Mouse (Mus musculus) myocyte (in vitro differentiated cells): Measurements from ENCODE around the gene Atl2. TPM values are rescaled to one million over a fixed set of nuclear protein-coding genes. Genes with fewer than 3 reads are reported as not detected.

Experiments used
- H3K27me3 ChIP-seq: one replicate; pipeline ENCODE4 v1.6.1; 2011; ENCODE audit not compliant: control insufficient read depth, insufficient read depth, insufficient read length
- H3K36me3 ChIP-seq: one replicate; pipeline ENCODE4 v1.6.1; 2011; ENCODE audit not compliant: control insufficient read depth, insufficient read depth
- H3K4me2 ChIP-seq: one replicate; pipeline ENCODE4 v1.6.1; 2011; ENCODE audit warnings: low read depth, control low read depth
- H3K4me3 ChIP-seq: one replicate; pipeline ENCODE4 v1.5.1; 2011; ENCODE audit warnings: mild to moderate bottlenecking, control low read depth, moderate library complexity
- H3K79me2 ChIP-seq: one replicate; pipeline ENCODE4 v1.6.1; 2011; ENCODE audit not compliant: control insufficient read depth, insufficient read depth
- H3ac ChIP-seq: one replicate; pipeline ENCODE4 v1.6.1; 2011; ENCODE audit not compliant: control insufficient read depth, insufficient read length
- CEBPB ChIP-seq: IDR thresholded peaks from 2 replicates; pipeline ENCODE4 v1.6.1; 2011; ENCODE audit warnings: mild to moderate bottlenecking, moderate library complexity; ENCODE audit not compliant: poor library complexity, insufficient read depth, severe bottlenecking
- E2F4 ChIP-seq: IDR thresholded peaks from one replicate; pipeline ENCODE4 v1.6.1; 2011; ENCODE audit warnings: mild to moderate bottlenecking, control low read depth, moderate library complexity; ENCODE audit not compliant: insufficient read depth
- MAX ChIP-seq: IDR thresholded peaks from one replicate; pipeline ENCODE4 v1.6.1; 2011; ENCODE audit warnings: low read depth, mild to moderate bottlenecking, control low read depth
- MYOD1 ChIP-seq, 3 experiments: IDR thresholded peaks; one replicate each; pipeline ENCODE4 v1.6.1; 2011; ENCODE audit warnings: control low read depth in 2 of 3, low read depth in 2 of 3, mild to moderate bottlenecking in 2 of 3, moderate library complexity in 1 of 3; ENCODE audit not compliant: insufficient read length in 2 of 3, control insufficient read depth in 1 of 3
- MYOG ChIP-seq, 3 experiments: IDR thresholded peaks; one replicate each; pipeline ENCODE4 v1.6.1; 2011; ENCODE audit warnings: control low read depth in 2 of 3, low read depth in 2 of 3, mild to moderate bottlenecking in 2 of 3; ENCODE audit not compliant: insufficient read length in 2 of 3, control insufficient read depth in 1 of 3, insufficient read depth in 1 of 3
- POLR2A ChIP-seq: IDR thresholded peaks from one replicate; pipeline ENCODE4 v1.6.1; 2011; ENCODE audit warnings: low read depth, mild to moderate bottlenecking, control low read depth, moderate library complexity; ENCODE audit not compliant: insufficient read length
- REST ChIP-seq: IDR thresholded peaks from one replicate; pipeline ENCODE4 v1.6.1; 2011; ENCODE audit warnings: mild to moderate bottlenecking, control low read depth, moderate library complexity; ENCODE audit not compliant: insufficient read depth, insufficient read length
- SRF ChIP-seq: IDR thresholded peaks from one replicate; pipeline ENCODE4 v1.6.1; 2011; ENCODE audit warnings: low read depth; ENCODE audit not compliant: control insufficient read depth, insufficient read length
- TCF12 ChIP-seq: IDR thresholded peaks from one replicate; pipeline ENCODE4 v1.6.1; 2011; ENCODE audit warnings: mild to moderate bottlenecking, control low read depth; ENCODE audit not compliant: poor library complexity, insufficient read depth, severe bottlenecking
- TCF3 ChIP-seq: IDR thresholded peaks from one replicate; pipeline ENCODE4 v1.6.1; 2011; ENCODE audit warnings: low read depth, control low read depth; ENCODE audit not compliant: insufficient read length
- USF1 ChIP-seq: IDR thresholded peaks from one replicate; pipeline ENCODE4 v1.6.1; 2011; ENCODE audit warnings: low read depth, mild to moderate bottlenecking, control low read depth, moderate library complexity
- polyA plus RNA-seq: library from polyadenylated mRNA; unstranded; fragments of >200 nt; fragmentation: generic; extraction: Trizol; gene quantifications from one replicate; pipeline ENCODE4 v1.2.1, GENCODE M21; 2012; ENCODE audit warnings: missing spikeins

The Atl2 gene
- polyA plus RNA-seq, 1 experiment: 13.9 TPM

DNA sequence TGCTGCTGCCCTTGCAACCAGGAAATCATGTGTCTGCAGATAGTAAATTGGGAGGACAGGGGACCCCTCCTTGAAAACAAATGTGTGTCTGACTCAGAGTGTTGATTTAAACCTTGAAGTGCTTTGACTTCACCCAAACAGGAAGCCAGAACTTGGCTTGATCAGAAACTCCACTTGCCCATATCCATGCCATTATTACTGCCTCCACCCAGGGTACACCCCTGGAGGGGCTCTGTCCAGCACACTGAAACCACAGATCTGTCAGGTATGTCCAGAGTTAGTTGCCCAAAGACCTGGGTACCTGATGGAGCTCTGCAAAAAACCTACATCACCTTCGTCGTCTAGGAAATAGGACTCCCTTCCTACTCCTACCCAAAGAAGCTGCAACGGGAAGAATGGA lies 77.0 kb downstream of the Atl2 start:
- TF ChIP-seq TCF12 (no peak), REST (no peak), SRF (no peak)
- Histone ChIP-seq H3ac (no peak overlapping the region), H3K4me3 (no peak overlapping the region), H3K4me2 (no peak overlapping the region), H3K27me3 (no peaks in the 10 kb centered on the region), H3K79me2 (no peaks in the 10 kb centered on the region), H3K36me3 (no peaks in the 10 kb centered on the region)

GRCm38 (mm10) chr17:79817995-79818394 lies 77.9 kb downstream of the Atl2 start:
- Histone ChIP-seq H3K27me3 (no peaks in the 10 kb centered on the region), H3K4me3 (no peak overlapping the region), H3ac (no peak overlapping the region), H3K36me3 (no peaks in the 10 kb centered on the region), H3K79me2 (no peaks in the 10 kb centered on the region), H3K4me2 (no peak overlapping the region)
- TF ChIP-seq MAX (no peak), MYOD1 (IDR thresholded peaks at IDR 0.05; ENCODE audit: control insufficient read depth in 1 of 3, insufficient read length in 2 of 3, low read depth in 2 of 3) (no peak), SRF (no peak), USF1 (no peak), POLR2A (no peak), E2F4 (no peak)

DNA sequence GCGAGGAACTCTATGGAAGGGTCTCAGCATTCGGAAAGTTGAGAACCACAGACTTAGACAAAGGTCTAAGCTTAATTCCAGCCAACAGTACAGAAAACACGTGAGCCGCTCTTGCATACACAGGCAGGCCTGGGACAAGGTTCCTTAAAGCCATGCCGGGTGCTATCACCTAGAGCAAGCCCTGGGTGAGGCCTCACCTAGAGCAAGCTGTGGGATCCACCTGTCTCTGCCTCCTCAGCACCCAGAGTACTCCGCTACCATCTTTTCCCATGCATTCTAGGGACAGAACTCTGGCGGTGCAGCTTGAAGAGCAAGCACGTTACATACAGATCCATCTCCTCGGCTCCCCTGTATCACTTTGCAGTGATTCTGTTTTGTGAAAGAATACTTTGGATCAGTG lies 78.4 kb downstream of the Atl2 start:
- no peak overlapping the region for H3K4me2 ChIP-seq
- H3K27me3 ChIP-seq: no peaks in the 10 kb centered on the region
- no peak overlapping the region for H3ac ChIP-seq
- H3K79me2 ChIP-seq: no peaks in the 10 kb centered on the region
- TF ChIP-seq POLR2A (no peak), CEBPB (no peak), TCF12 (no peak), TCF3 (no peak), REST (no peak), MAX (no peak), USF1 (no peak), E2F4 (no peak), SRF (no peak), MYOD1 (IDR thresholded peaks at IDR 0.05; ENCODE audit: control insufficient read depth in 1 of 3, insufficient read length in 2 of 3, low read depth in 2 of 3) (no peak), MYOG (IDR thresholded peaks at IDR 0.05; ENCODE audit: control insufficient read depth in 1 of 3, insufficient read depth in 1 of 3, insufficient read length in 2 of 3, low read depth in 2 of 3) (no peak)
- H3K36me3 ChIP-seq: no peaks in the 10 kb centered on the region
- no peak overlapping the region for H3K4me3 ChIP-seq

DNA sequence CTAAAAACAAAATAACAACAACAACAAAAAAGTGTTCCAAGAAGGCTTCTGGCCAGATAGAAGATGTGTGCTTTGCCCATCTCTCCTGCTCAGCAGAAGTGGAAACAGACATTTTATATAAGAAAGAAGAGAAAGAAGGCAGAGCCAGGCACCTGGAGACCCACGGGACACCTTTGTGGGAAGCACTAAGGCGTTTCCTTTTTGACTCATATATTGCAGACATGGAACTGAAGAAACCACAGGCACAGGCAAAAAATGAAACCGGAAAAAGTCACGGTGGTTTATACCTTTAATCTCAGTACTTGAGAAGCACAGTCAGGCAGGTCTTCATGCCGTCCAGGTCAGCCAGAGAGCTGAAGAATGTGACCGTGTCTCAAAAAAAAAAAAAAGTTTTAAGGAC lies 79.0 kb downstream of the Atl2 start:
- TF ChIP-seq MYOG (IDR thresholded peaks at IDR 0.05; ENCODE audit: control insufficient read depth in 1 of 3, insufficient read depth in 1 of 3, insufficient read length in 2 of 3, low read depth in 2 of 3) (no peak), REST (no peak), TCF12 (no peak), SRF (no peak), CEBPB (no peak), MAX (no peak), USF1 (no peak)
- Histone ChIP-seq H3K79me2 (no peaks in the 10 kb centered on the region), H3K27me3 (no peaks in the 10 kb centered on the region), H3K4me3 (no peak overlapping the region), H3ac (no peak overlapping the region), H3K36me3 (no peaks in the 10 kb centered on the region), H3K4me2 (no peak overlapping the region)

- Histone ChIP-seq H3K4me2 (no peak overlapping the region), H3K79me2 (no peaks in the 10 kb centered on the region), H3K36me3 (no peaks in the 10 kb centered on the region), H3ac (no peak overlapping the region), H3K27me3 (no peaks in the 10 kb centered on the region), H3K4me3 (no peak overlapping the region)
- TF ChIP-seq REST (no peak), E2F4 (no peak)
These were observed 85.5 kb downstream of the Atl2 start for GRCm38 (mm10) chr17:79810421-79810820.

GRCm38 (mm10) chr17:79809491-79810316 lies 86.2 kb downstream of the Atl2 start:
- Histone ChIP-seq H3K36me3 (no peaks in the 10 kb centered on the region), H3K4me2 (no peak overlapping the region), H3K4me3 (no peak overlapping the region), H3K79me2 (no peaks in the 10 kb centered on the region), H3ac (no peak overlapping the region), H3K27me3 (no peaks in the 10 kb centered on the region)
- TF ChIP-seq CEBPB (no peak), MYOG (IDR thresholded peaks at IDR 0.05; ENCODE audit: control insufficient read depth in 1 of 3, insufficient read depth in 1 of 3, insufficient read length in 2 of 3, low read depth in 2 of 3) (no peak), REST (no peak), USF1 (no peak), MAX (no peak), TCF12 (no peak), E2F4 (no peak), SRF (no peak)
